Mouse (Mus musculus) urinary bladder, postnatal 10 days (tissue): Measurements from ENCODE around the gene Cmtm8.

ENCODE experiments used
- DNase-seq: peaks from one replicate; pipeline ENCODE4 v3.0.0; 2022; ENCODE audit warnings: low spot score

The Cmtm8 gene

DNA sequence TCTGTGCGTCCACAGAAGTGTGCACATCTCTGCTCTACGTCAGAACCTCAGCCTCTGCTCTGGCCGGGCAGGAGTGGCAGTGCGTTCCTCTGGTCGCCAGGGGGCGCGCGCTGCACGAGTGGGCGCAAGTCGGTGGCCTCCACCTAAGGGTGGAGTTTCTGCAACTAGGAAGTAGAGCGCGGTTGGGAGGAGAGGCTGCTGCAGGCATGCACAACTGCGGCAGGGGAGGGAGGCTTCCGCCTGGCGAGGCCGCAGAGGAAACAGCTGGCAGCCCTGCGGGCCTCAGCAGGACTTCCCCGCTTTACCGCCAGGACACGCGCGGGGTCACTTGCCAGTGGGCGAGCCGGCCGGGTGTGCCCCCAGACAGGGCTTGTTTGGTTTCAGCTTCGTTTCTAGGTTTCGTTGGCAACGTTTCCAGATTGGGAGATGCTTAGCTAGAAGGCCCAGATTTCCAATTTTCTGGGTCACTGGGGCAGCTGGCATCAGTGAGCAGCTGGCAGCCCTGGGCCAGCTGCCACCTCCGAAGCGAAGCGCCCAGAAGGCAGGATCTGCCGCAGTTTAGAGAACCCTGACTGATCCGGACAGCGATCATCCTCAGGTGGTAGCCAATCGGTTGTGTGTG, 91.0 kb downstream of the Cmtm8 start:
- DNase-seq = peak; percentile 85

- DNase-seq = no peak
Observed at GRCm38 (mm10) chr9:114752311-114752710, 91.6 kb downstream of the Cmtm8 start.

DNA sequence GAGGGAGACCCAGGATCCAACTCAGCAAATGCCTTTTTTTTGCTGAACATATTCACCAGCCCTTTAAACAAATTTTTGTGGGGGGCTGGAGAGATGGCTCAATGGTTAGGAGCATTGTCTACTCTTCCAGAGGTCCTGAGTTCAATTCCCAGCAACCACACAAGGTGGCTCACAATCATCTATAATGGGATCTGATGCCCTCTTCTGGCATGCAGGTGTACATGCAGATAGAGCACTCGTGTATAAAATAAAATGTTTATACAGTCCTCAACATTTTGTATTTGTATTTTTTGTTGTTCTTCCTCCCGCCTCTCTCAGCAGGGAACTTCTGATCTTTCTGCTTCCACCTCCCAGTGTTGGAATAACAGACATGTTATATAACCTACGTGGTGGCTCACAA, 92.4 kb downstream of the Cmtm8 start:
- DNase-seq = no peak

GRCm38 (mm10) chr9:114747466-114747865, 96.5 kb downstream of the Cmtm8 start:
- DNase-seq = no peak

DNA sequence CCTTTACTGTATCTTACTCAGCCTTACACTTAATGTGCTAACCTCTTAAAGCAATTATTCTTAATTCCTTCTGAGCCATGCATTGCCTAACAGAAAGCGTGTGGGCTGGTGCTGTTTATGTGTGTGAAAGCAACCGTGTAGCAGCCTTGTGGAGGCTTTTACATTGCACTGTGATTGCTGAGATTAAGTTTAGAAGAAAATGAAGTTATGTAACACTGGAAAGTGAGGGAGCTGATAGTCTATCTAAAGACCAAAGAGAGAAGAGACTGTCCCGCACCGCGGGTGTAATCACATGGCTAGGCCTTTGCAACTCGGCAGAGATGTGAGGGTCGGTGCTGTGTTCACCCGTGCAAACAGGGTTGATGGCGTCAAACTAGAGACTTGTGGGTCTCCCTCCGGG, 96.9 kb downstream of the Cmtm8 start:
- no peak for DNase-seq

DNA sequence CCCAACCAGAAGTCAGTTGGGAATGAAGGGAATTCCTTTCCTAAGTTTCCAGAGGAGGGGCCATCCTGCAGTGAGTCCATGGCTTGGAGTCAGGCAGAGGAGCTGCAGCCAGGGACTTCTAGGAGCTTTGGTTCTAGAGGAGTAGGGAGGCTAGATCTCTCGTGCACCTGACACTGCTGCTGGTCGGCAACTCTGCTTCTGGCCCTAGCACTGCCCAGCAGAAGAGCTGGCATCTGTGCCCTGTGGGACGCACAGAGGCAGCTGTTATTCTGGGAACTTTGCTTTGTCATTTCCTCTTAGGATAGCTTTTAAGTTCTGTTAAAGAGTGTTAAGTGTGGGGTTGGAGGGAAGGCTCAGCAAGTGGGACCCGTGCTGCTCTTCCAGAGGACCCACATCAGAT, 98.3 kb downstream of the Cmtm8 start:
- DNase-seq = no peak

- DNase-seq = no peak
Observed at GRCm38 (mm10) chr9:114745163-114745562, 98.8 kb downstream of the Cmtm8 start.

DNA sequence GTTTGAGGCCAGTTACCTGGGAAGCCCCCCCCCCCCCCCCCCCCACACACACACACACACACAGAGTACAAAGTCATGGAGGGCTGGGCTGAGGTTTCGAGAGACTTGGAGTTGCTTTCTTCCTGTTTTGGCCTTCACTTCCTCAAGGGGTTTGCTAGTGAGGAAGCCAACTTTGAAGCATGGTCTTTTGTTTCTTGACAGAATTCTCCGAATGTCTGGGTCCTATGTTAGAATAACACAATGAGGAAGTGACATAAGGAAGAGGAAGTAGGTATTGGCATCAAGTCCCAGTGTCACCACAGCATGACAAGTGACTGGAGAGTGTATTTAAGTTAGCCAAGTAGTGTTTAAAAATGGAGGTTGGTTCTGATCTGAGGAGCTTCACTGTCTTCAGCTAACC, 101.2 kb downstream of the Cmtm8 start:
- no peak for DNase-seq

DNA sequence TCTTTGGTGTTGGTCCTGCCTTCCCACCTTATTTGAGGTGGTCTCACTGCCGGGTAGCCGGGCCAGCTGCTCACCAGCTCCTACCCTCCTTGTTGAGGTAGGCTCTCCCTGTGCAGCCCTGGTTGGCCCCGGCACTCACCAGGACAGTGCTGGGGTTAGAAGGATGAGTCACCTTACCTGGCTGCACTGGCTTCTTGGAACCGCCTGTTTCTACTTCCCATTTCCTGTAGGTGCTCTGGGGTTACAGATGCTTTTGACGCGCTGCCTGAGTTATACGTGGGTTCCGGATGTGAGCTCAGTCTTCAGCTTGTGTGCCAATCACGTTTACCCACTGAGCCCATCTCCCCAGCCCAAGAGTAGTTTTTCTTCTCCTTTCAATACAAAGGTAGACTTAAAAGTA, 103.6 kb downstream of the Cmtm8 start:
- DNase-seq = no peak
